Mouse (Mus musculus) T-helper 2 cell (primary cell): ENCODE data around the gene Dnajb2.

Experiments
- in situ Hi-C: fragments of 300-600 bp; cut with MboI, MseI; formaldehyde crosslinking; loops from one replicate; pipeline ENCODE4 v1.15.1; 2025; ENCODE audit warnings: high pct_unique_total_duplicates

Dnajb2 gene

GRCm38 (mm10) chr1:75248041-75248772, 12.0 kb downstream of the Dnajb2 start:
- in situ Hi-C loops: no loop called here

GRCm38 (mm10) chr1:75250498-75250897, 14.3 kb downstream of the Dnajb2 start:
- in situ Hi-C loops: loop anchor here (5.0 kb wide), 4 partner anchors 67 to 193 kb away; partner anchors contain the start of genes Dnpep and Nhej1

- in situ Hi-C loops: loop anchor here (5.0 kb wide), 4 partner anchors 66 to 194 kb away; partner anchors contain the start of genes Dnpep and Nhej1
Measured at GRCm38 (mm10) chr1:75251112-75251970, 15.1 kb downstream of the Dnajb2 start.

GRCm38 (mm10) chr1:75252308-75252707, 16.1 kb downstream of the Dnajb2 start:
- in situ Hi-C loops: loop anchor here (5.0 kb wide), 4 partner anchors 65 to 195 kb away; partner anchors contain the start of genes Dnpep and Nhej1

GRCm38 (mm10) chr1:75253029-75253428, 16.8 kb downstream of the Dnajb2 start:
- in situ Hi-C loops: loop anchor here (5.0 kb wide), 4 partner anchors 64 to 196 kb away; partner anchors contain the start of genes Dnpep and Nhej1

GRCm38 (mm10) chr1:75253849-75254624, 17.8 kb downstream of the Dnajb2 start:
- in situ Hi-C loops: loop anchor here (5.0 kb wide), 4 partner anchors 63 to 197 kb away; partner anchors contain the start of genes Dnpep and Nhej1

- in situ Hi-C loops: loop anchor here (5.0 kb wide), 4 partner anchors 63 to 197 kb away; partner anchors contain the start of genes Dnpep and Nhej1
Measured at GRCm38 (mm10) chr1:75254625-75255013, 18.4 kb downstream of the Dnajb2 start.

GRCm38 (mm10) chr1:75255516-75256046, 19.4 kb downstream of the Dnajb2 start:
- in situ Hi-C loops: no loop called here

GRCm38 (mm10) chr1:75261278-75261677, 25.1 kb downstream of the Dnajb2 start:
- in situ Hi-C loops: no loop called here

- in situ Hi-C loops: no loop called here
Measured at GRCm38 (mm10) chr1:75262969-75263951, 27.1 kb downstream of the Dnajb2 start.

- in situ Hi-C loops: no loop called here
Measured at GRCm38 (mm10) chr1:75264091-75264880, 28.1 kb downstream of the Dnajb2 start, which contains the start of gene Ptprn. Gene Ptprn, minus strand, starts transcription at chr1:75264502.

GRCm38 (mm10) chr1:75277195-75278188, 41.3 kb downstream of the Dnajb2 start:
- in situ Hi-C loops: loop anchor here (5.0 kb wide), 1 partner anchor 235 kb away; no protein-coding TSS in a partner anchor

GRCm38 (mm10) chr1:75278228-75278627, 42.0 kb downstream of the Dnajb2 start, which contains the start of gene Resp18:
Gene Resp18, minus strand, starts transcription at chr1:75278415.
- in situ Hi-C loops: loop anchor here (5.0 kb wide), 1 partner anchor 236 kb away; no protein-coding TSS in a partner anchor

- in situ Hi-C loops: no loop called here
Measured at GRCm38 (mm10) chr1:75283017-75283416, 46.8 kb downstream of the Dnajb2 start.

GRCm38 (mm10) chr1:75284911-75285310, 48.7 kb downstream of the Dnajb2 start:
- in situ Hi-C loops: no loop called here

GRCm38 (mm10) chr1:75289376-75289775, 53.2 kb downstream of the Dnajb2 start:
- in situ Hi-C loops: no loop called here

- in situ Hi-C loops: no loop called here
Measured at GRCm38 (mm10) chr1:75289888-75290431, 53.8 kb downstream of the Dnajb2 start.
